Comparison of ENCODE assay signal across 15 mouse cellular contexts in genomic region chr4:124663034-124663433, GRCm38 (mm10). TPM values are rescaled to one million over a fixed set of nuclear protein-coding genes. Genes with fewer than 3 reads are reported as not detected.
DNase-seq lines count a peak whose midpoint lies in the region; ATAC-seq and TF ChIP-seq lines count a peak whose summit lies in the region.
"Had no signal": no experiment of that assay in that cellular context is flagged by ENCODE, and none has a peak within 500 bp of the region (broad histone marks: within the 10 kb centered on the region; RNA-seq: fewer than 3 reads in every experiment).

No protein-coding gene starts in this region.

- TF ChIP-seq CTCF in layer of hippocampus, adult 2 months (conservative IDR thresholded peaks at IDR 0.05), result peak; percentile 68
- peak in 1 of 2 experiments; percentile 61; a peak in 2 of 4 replicates for TF ChIP-seq CTCF in CH12.LX (conservative IDR thresholded peaks at IDR 0.05 in 1 of 2, IDR thresholded peaks at IDR 0.05 in 1 of 2; ENCODE audit: low read depth in 2 of 2, low read length in 2 of 2)

- no peak for ATAC-seq in CD4-positive, CD25-positive, alpha-beta regulatory T cell, adult 4 months

- TF ChIP-seq POLR2A in CH12.LX (IDR thresholded peaks at IDR 0.05; ENCODE audit: low read depth, low read length), result no peak

- H3K4me2 ChIP-seq in CH12.LX (ENCODE audit: insufficient read depth, low read depth, poor library complexity, severe bottlenecking), result no peak overlapping the region
- H3K4me2 ChIP-seq: hindbrain, embryonic 13.5 days had no signal

- H3K4me1 ChIP-seq in CH12.LX (ENCODE audit: control insufficient read depth in 1 of 2, insufficient read depth in 2 of 2), result no peaks in the 10 kb centered on the region
- H3K4me1 ChIP-seq in limb, embryonic 10.5 days, result peaks cover 24% of the 10 kb centered on the region

- dilution Hi-C loops in CH12.LX (cut with MboI; ENCODE audit: extremely low pct_ligation_motif_present, extremely low pct_unique_long_range_greater_than_20kb, low sequenced_read_pairs), result no loop called here

- H3K27ac ChIP-seq in layer of hippocampus, adult 2 months, result no peak overlapping the region
- no peak overlapping the region for H3K27ac ChIP-seq in CH12.LX (ENCODE audit: insufficient read depth, low read depth)
- no peak overlapping the region for H3K27ac ChIP-seq in limb, embryonic 10.5 days
- H3K27ac ChIP-seq: forebrain, embryonic 13.5 days; hindbrain, embryonic 13.5 days had no signal

- WGBS in limb, embryonic 10.5 days, result 63% methylated on average over 3 of the region's 3 CpGs

- TF ChIP-seq RAD21 in CH12.LX (IDR thresholded peaks at IDR 0.05; ENCODE audit: low read depth, low read length), result peak; percentile 65

- no peak for TF ChIP-seq EP300 in CH12.LX (IDR thresholded peaks at IDR 0.05; ENCODE audit: low read length)

- H3K36me3 ChIP-seq in CH12.LX (replicated peaks in 1 of 2; ENCODE audit: control insufficient read depth in 1 of 2, insufficient read depth in 1 of 2, low read length in 1 of 2), result no peaks in the 10 kb centered on the region
- no peaks in the 10 kb centered on the region for H3K36me3 ChIP-seq in limb, embryonic 10.5 days
- H3K36me3 ChIP-seq: hindbrain, embryonic 13.5 days had no signal

- peak; percentile 48 for DNase-seq in embryo, embryonic 10.5 days (ENCODE audit: low spot score)
- DNase-seq in embryo, embryonic 9.5 days (ENCODE audit: extremely low spot score), result no peak
- no peak for DNase-seq in layer of hippocampus, adult 2 months (ENCODE audit: low spot score in 2 of 2)
- DNase-seq in layer of hippocampus, postnatal 36 days, result no peak
- DNase-seq in CH12.LX (ENCODE audit: extremely low read depth), result no peak
- peak; percentile 50 for DNase-seq in lung, postnatal 10 days
- DNase-seq in limb, embryonic 10.5 days (ENCODE audit: low spot score), result no peak
- DNase-seq: cerebellum, postnatal 36 days; heart, adult 11 months; thymus, adult 2 months had no signal

- H3K9ac ChIP-seq in CH12.LX (ENCODE audit: insufficient read depth, low read depth), result no peak overlapping the region
- H3K9ac ChIP-seq: forebrain, embryonic 13.5 days; hindbrain, embryonic 13.5 days had no signal

- in situ Hi-C loops in CH12.LX (cut with MboI; ENCODE audit: low pct_ligation_motif_present, low pct_unique_long_range_greater_than_20kb, low sequenced_read_pairs), result no loop called here

- no peak overlapping the region for H3K4me3 ChIP-seq in layer of hippocampus, adult 2 months
- no peak overlapping the region for H3K4me3 ChIP-seq in CH12.LX (replicated peaks in 1 of 3; ENCODE audit: low read depth in 2 of 3, low read length in 2 of 3, poor library complexity in 1 of 3)
- no peak overlapping the region for H3K4me3 ChIP-seq in limb, embryonic 10.5 days
- H3K4me3 ChIP-seq: forebrain, embryonic 13.5 days; hindbrain, embryonic 13.5 days; megakaryocyte, embryonic 14.5 days had no signal

- H3K27me3 ChIP-seq in CH12.LX (replicated peaks), result peaks cover 66% of the 10 kb centered on the region
- peaks cover 100% of the 10 kb centered on the region for H3K27me3 ChIP-seq in limb, embryonic 10.5 days (ENCODE audit: low read depth, poor library complexity, severe bottlenecking)

- no peaks in the 10 kb centered on the region for H3K79me2 ChIP-seq in CH12.LX (replicated peaks; ENCODE audit: control insufficient read depth, extremely low read depth, insufficient read depth, poor library complexity, severe bottlenecking)

- peaks cover 20% of the 10 kb centered on the region for H3K9me3 ChIP-seq in CH12.LX (replicated peaks; ENCODE audit: low read length)
- H3K9me3 ChIP-seq in limb, embryonic 10.5 days (replicated peaks), result no peaks in the 10 kb centered on the region
- H3K9me3 ChIP-seq: forebrain, embryonic 13.5 days; hindbrain, embryonic 13.5 days; megakaryocyte, embryonic 14.5 days had no signal

TF ChIP-seq in CH12.LX, 34 proteins besides CTCF, POLR2A, EP300 and RAD21:
- TF ChIP-seq MAFK (IDR thresholded peaks at IDR 0.05; ENCODE audit: insufficient replicate concordance, low read length) (no peak), NRF1 (IDR thresholded peaks at IDR 0.05; ENCODE audit: low read depth, low read length) (peak; percentile 64), SMC3 (IDR thresholded peaks at IDR 0.05; ENCODE audit: low read depth, low read length) (peak; percentile 38)

RNA-seq across cellular contexts. Expression of gene Pou3f1, which starts 6.4 kb away (rescaled TPM):
- 10 to 100 TPM; 40.5 to 40.7 TPM for total RNA-seq in layer of hippocampus, adult 2 months (2021)
- 10 to 100 TPM; 42.7 to 44.9 TPM for total RNA-seq in layer of hippocampus, postnatal 36 days (2021)
- total RNA-seq in CH12.LX (2012; rRNA removed), result not detected in 2 replicates
- total RNA-seq in CH12.LX (2014; rRNA removed), result not detected in 2 replicates
- not detected in 2 replicates for polyA plus RNA-seq in CH12.LX (2012; ENCODE audit: insufficient read length, low read depth)
- polyA plus RNA-seq in CD4-positive, CD25-positive, alpha-beta regulatory T cell, adult 4 months (2017; shearing (Covaris generic)), result not detected
- polyA plus RNA-seq in limb, embryonic 10.5 days (2016; fragmentation: Nextera tagmentation; extraction: Ambion mirVana), result 0.04 and 0.13 TPM in 2 replicates

RNA-seq across cellular contexts. Expression of gene Utp11, which starts 30.4 kb away (rescaled TPM):
- 10 to 100 TPM; 16.6 to 18.6 TPM for total RNA-seq in layer of hippocampus, adult 2 months (2021)
- total RNA-seq in layer of hippocampus, postnatal 36 days (2021), result 10 to 100 TPM; 15.9 to 16.9 TPM
- total RNA-seq in CH12.LX (2012; rRNA removed) (52.7 and 63.2 TPM in 2 replicates), CH12.LX (2014; rRNA removed) (78.1 and 84.4 TPM in 2 replicates)
- 102 and 107 TPM in 2 replicates for polyA plus RNA-seq in CH12.LX (2012; ENCODE audit: insufficient read length, low read depth)
- 10 to 100 TPM; 83.1 to 87.9 TPM for polyA plus RNA-seq in CD4-positive, CD25-positive, alpha-beta regulatory T cell, adult 4 months (2017; shearing (Covaris generic))
- 73.9 and 77.2 TPM in 2 replicates for polyA plus RNA-seq in limb, embryonic 10.5 days (2016; fragmentation: Nextera tagmentation; extraction: Ambion mirVana)

RNA-seq across cellular contexts. Expression of gene Fhl3, which starts 37.5 kb away (rescaled TPM):
- 1 to 10 TPM; 1.4 to 1.5 TPM for total RNA-seq in layer of hippocampus, adult 2 months (2021)
- 1 to 10 TPM; 1.7 to 2.4 TPM for total RNA-seq in layer of hippocampus, postnatal 36 days (2021)
- 10.4 and 10.8 TPM in 2 replicates for total RNA-seq in CH12.LX (2012; rRNA removed)
- 3.6 and 4.1 TPM in 2 replicates for total RNA-seq in CH12.LX (2014; rRNA removed)
- 14.8 and 20.8 TPM in 2 replicates for polyA plus RNA-seq in CH12.LX (2012; ENCODE audit: insufficient read length, low read depth)
- 10 to 100 TPM in 1 of 2 experiments, 1 to 10 TPM in 1; 6.6 to 11.0 TPM for polyA plus RNA-seq in CD4-positive, CD25-positive, alpha-beta regulatory T cell, adult 4 months (2017; shearing (Covaris generic))
- polyA plus RNA-seq in limb, embryonic 10.5 days (2016; fragmentation: Nextera tagmentation; extraction: Ambion mirVana), result 7.7 and 10.1 TPM in 2 replicates

RNA-seq across cellular contexts. Expression of gene Sf3a3, which starts 51.5 kb away (rescaled TPM):
- total RNA-seq in layer of hippocampus, adult 2 months (2021), result 10 to 100 TPM; 35.1 to 35.7 TPM
- 10 to 100 TPM; 34.9 to 35.4 TPM for total RNA-seq in layer of hippocampus, postnatal 36 days (2021)
- total RNA-seq in CH12.LX (2012; rRNA removed), result 100 and 129 TPM in 2 replicates
- 122 and 146 TPM in 2 replicates for total RNA-seq in CH12.LX (2014; rRNA removed)
- polyA plus RNA-seq in CH12.LX (2012; ENCODE audit: insufficient read length, low read depth), result 134 and 156 TPM in 2 replicates
- 100 to 1,000 TPM; 104 to 108 TPM for polyA plus RNA-seq in CD4-positive, CD25-positive, alpha-beta regulatory T cell, adult 4 months (2017; shearing (Covaris generic))
- 270 and 284 TPM in 2 replicates for polyA plus RNA-seq in limb, embryonic 10.5 days (2016; fragmentation: Nextera tagmentation; extraction: Ambion mirVana)

RNA-seq across cellular contexts. Expression of gene 3100002H09Rik, which starts 52.4 kb away (rescaled TPM):
- total RNA-seq in layer of hippocampus, adult 2 months (2021), result 1 to 10 TPM in 1 of 2 experiments, under 1 TPM in 1; 0.98 to 2.3 TPM
- 1 to 10 TPM; 1.1 to 1.4 TPM for total RNA-seq in layer of hippocampus, postnatal 36 days (2021)
- not detected in 2 replicates for total RNA-seq in CH12.LX (2012; rRNA removed)
- not detected in 2 replicates for total RNA-seq in CH12.LX (2014; rRNA removed)
- polyA plus RNA-seq in CH12.LX (2012; ENCODE audit: insufficient read length, low read depth), result not detected in 2 replicates
- polyA plus RNA-seq in CD4-positive, CD25-positive, alpha-beta regulatory T cell, adult 4 months (2017; shearing (Covaris generic)), result not detected
- not detected in 2 replicates for polyA plus RNA-seq in limb, embryonic 10.5 days (2016; fragmentation: Nextera tagmentation; extraction: Ambion mirVana)
- polyA plus RNA-seq: hindbrain, embryonic 13.5 days; limb, embryonic 11.5 days; thymus, adult 2 months had no signal

Comparison
In these comparisons a context has a peak if more than half of its experiments do, and no peak if none do; other contexts are left out.
1. DNase-seq: peak in embryo, embryonic 10.5 days (single experiment) and lung, postnatal 10 days (single experiment); none in embryo, embryonic 9.5 days (single experiment), layer of hippocampus, adult 2 months (0 of 2), layer of hippocampus, postnatal 36 days (0 of 2), CH12.LX (single experiment) and limb, embryonic 10.5 days (single experiment).
2. RNA of gene Pou3f1, which starts 6.4 kb away (total RNA-seq): 42.7 to 44.9 TPM in layer of hippocampus, postnatal 36 days and 40.5 to 40.7 TPM in layer of hippocampus, adult 2 months; not detected in CH12.LX; every median in the first group is over 10 times any median in the second.